Mouse (Mus musculus) neural tube, embryonic 12.5 days (tissue): Measurements from ENCODE around the gene Tab1. TPM values are rescaled to one million over a fixed set of nuclear protein-coding genes. Genes with fewer than 3 reads are reported as not detected.

ENCODE experiments used
- ATAC-seq: fragments of 200-750 bp; cut with Nextera tagmentation; 2 replicates; pipeline ENCODE4 v1.8.0; 2017; ENCODE audit warnings: low read depth, mild to moderate bottlenecking, moderate TSS enrichment, moderate library complexity; ENCODE audit not compliant: low FRiP score
- H3K27ac ChIP-seq: fragments of 300-500 bp; sonication (generic); 2 replicates; pipeline ENCODE4 v1.5.1; 2016
- H3K27me3 ChIP-seq: fragments of 300-500 bp; sonication (generic); replicated peaks from 2 replicates; pipeline ENCODE4 v1.6.1; 2016; ENCODE audit warnings: mild to moderate bottlenecking
- H3K36me3 ChIP-seq: fragments of 300-500 bp; sonication (generic); 2 replicates; pipeline ENCODE4 v1.6.1; 2016; ENCODE audit warnings: mild to moderate bottlenecking
- H3K4me1 ChIP-seq: fragments of 300-500 bp; sonication (generic); 2 replicates; pipeline ENCODE4 v1.6.1; 2016
- H3K4me2 ChIP-seq: fragments of 300-500 bp; sonication (generic); replicated peaks from 2 replicates; pipeline ENCODE4 v1.6.1; 2016; ENCODE audit warnings: mild to moderate bottlenecking
- H3K4me3 ChIP-seq: fragments of 300-500 bp; sonication (generic); 2 replicates; pipeline ENCODE4 v1.5.1; 2016
- H3K9ac ChIP-seq: fragments of 300-500 bp; sonication (generic); 2 replicates; pipeline ENCODE4 v1.6.1; 2016; ENCODE audit warnings: mild to moderate bottlenecking
- H3K9me3 ChIP-seq: fragments of 300-500 bp; sonication (generic); 2 replicates; pipeline ENCODE4 v1.6.1; 2016; ENCODE audit warnings: mild to moderate bottlenecking
- WGBS: fragments of 180-500 bp; shearing (Covaris S2); methylation state at CpG from one replicate; pipeline ENCODE4 v1.1.7; 2016; 5-methylcytosine and 5-hydroxymethylcytosine counted together
- polyA plus RNA-seq: library from polyadenylated mRNA; unstranded; fragments of >200 nt; fragmentation: Nextera tagmentation; extraction: Ambion mirVana; gene quantifications from 2 replicates; pipeline ENCODE4 v1.2.1, GENCODE M21; 2016

Tab1 gene
- polyA plus RNA-seq, 1 experiment from 2014 or later = 42.4 TPM

DNA sequence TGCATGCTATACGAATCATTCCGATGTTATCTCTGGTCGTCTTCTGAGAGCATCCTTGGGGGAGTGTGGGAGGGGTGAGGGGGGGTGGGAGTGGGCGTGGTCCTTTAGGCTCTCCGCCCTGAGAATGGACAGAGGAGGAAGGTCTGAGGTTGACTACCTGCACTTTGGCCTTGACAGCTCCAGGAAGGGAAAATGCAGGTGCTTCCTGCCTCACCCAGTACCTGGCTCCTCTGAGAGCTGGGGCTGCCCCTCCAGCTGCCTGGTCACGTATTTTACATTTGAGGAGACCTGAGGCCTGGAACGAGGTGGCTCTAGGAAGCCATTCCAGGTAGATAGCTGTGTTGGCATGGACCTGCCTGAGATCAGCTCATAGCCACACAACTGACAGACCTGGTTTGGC is 59.9 kb downstream of the Tab1 start:
- H3K4me2 ChIP-seq = no peak overlapping the region
- H3K27me3 ChIP-seq = no peaks in the 10 kb centered on the region
- no peak for ATAC-seq
- 0 out of 2 replicates have a peak, but pooled peaks cover 5% of the 10 kb centered on the region for H3K9me3 ChIP-seq
- no peak overlapping the region for H3K9ac ChIP-seq
- H3K4me1 ChIP-seq = peaks cover 12% of the 10 kb centered on the region; the same call in 1 of the 2 replicates
- H3K4me3 ChIP-seq = no peak overlapping the region
- H3K36me3 ChIP-seq = no peaks in the 10 kb centered on the region; the same call in none of the 2 replicates
- 81% methylated on average over 7 of the region's 7 CpGs for WGBS
- H3K27ac ChIP-seq = no peak overlapping the region

DNA sequence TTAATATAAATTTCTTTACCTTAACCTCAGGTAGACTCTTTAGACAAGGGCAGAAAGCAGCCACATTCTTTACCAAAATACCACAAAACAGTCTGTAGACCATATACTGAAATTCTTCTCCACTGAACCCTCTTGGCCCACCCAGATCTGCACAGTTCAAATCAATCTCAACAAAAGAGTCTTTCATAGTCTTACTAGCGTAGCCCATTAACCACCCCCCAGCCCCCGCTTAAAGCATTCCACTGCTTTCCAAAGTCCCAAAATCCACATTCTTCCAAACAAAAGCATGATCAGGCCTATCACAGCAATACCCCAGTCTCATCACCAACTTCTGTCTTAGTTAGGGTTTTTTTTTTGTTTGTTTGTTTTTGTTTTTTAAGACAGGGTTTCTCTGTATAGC is 66.6 kb downstream of the Tab1 start:
- H3K4me3 ChIP-seq = no peak overlapping the region
- no peak overlapping the region for H3K9ac ChIP-seq
- ATAC-seq = no peak
- H3K4me1 ChIP-seq = no peaks in the 10 kb centered on the region
- no peak overlapping the region for H3K4me2 ChIP-seq
- WGBS = 44% methylated on average over 2 of the region's 2 CpGs
- no peaks in the 10 kb centered on the region for H3K27me3 ChIP-seq
- H3K36me3 ChIP-seq = no peaks in the 10 kb centered on the region; the same call in none of the 2 replicates
- no peak overlapping the region for H3K27ac ChIP-seq
- 0 out of 2 replicates have a peak, but pooled peaks cover 6% of the 10 kb centered on the region for H3K9me3 ChIP-seq

DNA sequence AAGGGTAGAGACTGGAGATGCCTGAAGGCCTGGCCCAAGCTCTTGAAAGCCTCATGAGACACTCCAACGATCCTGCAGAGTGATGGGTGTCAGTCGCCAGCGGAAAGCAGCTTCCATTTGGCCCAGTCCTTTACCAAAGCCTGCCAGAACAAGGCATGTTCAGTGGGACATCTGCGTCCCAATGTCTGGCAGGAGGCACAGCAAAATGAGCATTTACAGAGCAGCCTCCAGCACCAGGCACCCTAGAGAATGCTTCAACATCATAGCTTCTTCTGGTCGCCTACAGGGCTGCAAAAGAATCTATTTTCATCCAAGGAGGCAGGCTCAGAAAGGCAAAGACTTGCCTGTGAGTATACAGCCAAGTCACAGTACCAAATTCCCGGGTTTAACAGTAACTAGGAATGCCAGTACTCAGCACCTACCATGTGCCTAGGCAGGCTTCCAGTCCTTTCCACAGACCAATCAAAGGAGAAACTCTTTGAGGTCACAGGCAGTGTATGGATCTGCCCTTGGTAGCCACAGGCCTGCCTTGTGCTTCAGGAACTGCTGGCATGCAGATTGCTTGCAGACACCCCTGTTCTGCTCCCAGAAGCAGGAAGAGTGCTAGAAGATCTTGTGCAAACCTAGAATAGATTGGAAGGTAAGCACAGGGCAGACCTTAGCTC is 69.3 kb downstream of the Tab1 start:
- ATAC-seq = no peak
- 87% methylated on average over 6 of the region's 6 CpGs for WGBS
- no peaks in the 10 kb centered on the region for H3K27me3 ChIP-seq
- H3K27ac ChIP-seq = no peak overlapping the region
- H3K4me3 ChIP-seq = no peak overlapping the region
- no peaks in the 10 kb centered on the region for H3K4me1 ChIP-seq
- H3K36me3 ChIP-seq = no peaks in the 10 kb centered on the region; the same call in 1 of the 2 replicates
- H3K9ac ChIP-seq = no peak overlapping the region
- no peak overlapping the region for H3K4me2 ChIP-seq
- H3K9me3 ChIP-seq = 0 out of 2 replicates have a peak, but pooled peaks cover 6% of the 10 kb centered on the region

DNA sequence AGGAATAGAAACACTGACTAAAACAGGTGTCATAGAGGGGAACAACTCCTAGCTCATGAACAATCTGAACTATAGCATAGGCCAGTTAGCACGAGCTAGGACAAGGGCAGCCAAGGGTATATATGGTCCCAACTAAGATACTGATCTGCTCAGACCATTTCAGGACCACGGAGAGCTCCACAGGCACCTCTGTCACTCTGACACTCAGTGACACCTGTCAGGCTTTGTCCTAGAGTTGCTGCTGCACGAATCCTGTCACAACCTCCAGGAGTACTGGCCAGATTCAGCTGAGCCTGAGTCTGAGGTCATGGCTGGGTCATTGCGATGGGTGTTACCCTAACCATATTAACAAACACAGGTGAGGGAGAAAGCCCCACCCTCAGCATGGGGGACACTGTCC is 70.5 kb downstream of the Tab1 start:
- 43% methylated on average over 4 of the region's 4 CpGs for WGBS
- H3K27me3 ChIP-seq = no peaks in the 10 kb centered on the region
- 0 out of 2 replicates have a peak, but pooled peaks cover under 1% of the 10 kb centered on the region for H3K4me1 ChIP-seq

DNA sequence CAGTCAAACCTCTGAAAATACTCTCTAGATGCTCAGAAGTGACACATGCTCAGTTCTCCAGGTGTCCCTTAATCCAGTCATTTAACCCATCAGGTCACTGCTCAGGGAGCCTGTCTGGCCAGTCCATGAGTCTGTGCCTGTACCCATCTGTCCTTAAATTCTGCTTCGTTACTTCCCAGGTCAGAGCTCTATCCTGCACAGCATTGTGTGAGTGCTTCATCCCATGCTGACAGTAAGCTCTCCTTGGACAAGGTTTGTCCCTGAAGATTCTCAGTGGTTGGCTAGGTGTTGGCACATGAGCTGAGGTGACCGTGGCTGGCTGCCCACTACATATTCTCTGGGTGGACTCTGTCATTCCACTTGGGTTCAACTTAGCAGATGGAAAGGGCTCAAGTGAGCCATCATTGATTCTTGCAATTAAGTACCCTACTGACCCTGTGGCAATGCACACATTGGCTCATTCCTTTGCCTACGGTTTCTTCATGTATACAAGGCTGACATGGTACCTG is 73.2 kb downstream of the Tab1 start:
- H3K4me2 ChIP-seq = no peak overlapping the region
- no peak for ATAC-seq
- no peak overlapping the region for H3K9ac ChIP-seq
- 0 out of 2 replicates have a peak, but pooled peaks cover 5% of the 10 kb centered on the region for H3K4me1 ChIP-seq
- no peak overlapping the region for H3K27ac ChIP-seq
- H3K27me3 ChIP-seq = no peaks in the 10 kb centered on the region
- peaks cover 6% of the 10 kb centered on the region for H3K36me3 ChIP-seq
- H3K9me3 ChIP-seq = no peaks in the 10 kb centered on the region
- 81% methylated on average over 3 of the region's 3 CpGs for WGBS
- H3K4me3 ChIP-seq = no peak overlapping the region

More for the DNA sequence above, 70.5 kb downstream of the Tab1 start:
- ATAC-seq = no peak
- Histone ChIP-seq H3K4me3 (no peak overlapping the region), H3K9ac (no peak overlapping the region), H3K27ac (no peak overlapping the region), H3K36me3 (no peaks in the 10 kb centered on the region), H3K9me3 (no peaks in the 10 kb centered on the region), H3K4me2 (no peak overlapping the region)

DNA sequence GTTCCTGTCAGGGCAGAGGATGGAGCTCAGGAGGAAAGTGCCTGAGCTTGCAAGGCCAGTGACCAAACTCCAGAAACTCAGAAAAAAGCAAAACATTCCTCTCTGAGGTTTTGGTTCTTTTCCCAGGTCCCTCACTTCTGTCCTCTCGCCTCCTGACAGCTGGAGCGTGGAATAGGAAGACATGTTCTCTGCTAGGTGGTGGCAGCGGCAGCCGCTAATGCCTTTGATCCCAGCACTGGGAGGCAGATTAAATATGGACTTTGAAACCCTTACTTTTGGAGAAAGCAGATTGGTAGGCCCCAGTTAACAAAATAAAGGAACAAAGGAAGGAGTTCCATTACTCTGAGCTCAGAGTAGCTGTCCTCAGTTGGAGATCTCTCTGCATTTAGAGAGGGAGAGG is 75.5 kb downstream of the Tab1 start:
- Histone ChIP-seq H3K27ac (no peak overlapping the region), H3K4me2 (no peak overlapping the region), H3K36me3 (peaks cover 29% of the 10 kb centered on the region), H3K27me3 (no peaks in the 10 kb centered on the region), H3K4me1 (0 out of 2 replicates have a peak, but pooled peaks cover 5% of the 10 kb centered on the region), H3K9me3 (no peaks in the 10 kb centered on the region), H3K9ac (no peak overlapping the region), H3K4me3 (no peak overlapping the region)
- 26% methylated on average over 4 of the region's 4 CpGs for WGBS
- no peak for ATAC-seq

Other genes with a start within 250 kb of the Tab1 start
- gene Apobec3, start 241.5 kb upstream of the Tab1 start, polyA plus RNA-seq = 5.5 and 5.8 TPM in 2 replicates
- gene Cbx7, start 162.0 kb upstream of the Tab1 start, polyA plus RNA-seq = 2.6 and 2.7 TPM in 2 replicates
- gene Pdgfb, start 118.2 kb upstream of the Tab1 start, polyA plus RNA-seq = 3.3 TPM in 2 replicates
- gene Syngr1, start 41.8 kb upstream of the Tab1 start, polyA plus RNA-seq = 15.8 and 19.6 TPM in 2 replicates
- gene Rpl3, start 41.3 kb upstream of the Tab1 start, polyA plus RNA-seq = 652 and 670 TPM in 2 replicates
- 13.7 and 13.8 TPM in 2 replicates for gene Mgat3, start 40.6 kb downstream of the Tab1 start, polyA plus RNA-seq
- 42.1 and 46.0 TPM in 2 replicates for gene Mief1, start 100.9 kb downstream of the Tab1 start, polyA plus RNA-seq
- gene AC140267.1, start 102.7 kb downstream of the Tab1 start, polyA plus RNA-seq = 9.5 TPM in 1 of 2 replicates, not detected in the other
- gene Atf4, start 122.1 kb downstream of the Tab1 start, polyA plus RNA-seq = 111 and 123 TPM in 2 replicates
- gene Rps19bp1, start 131.2 kb downstream of the Tab1 start, polyA plus RNA-seq = 63.9 and 65.0 TPM in 2 replicates
- 0.11 and 0.25 TPM in 2 replicates for gene Cacna1i, start 154.1 kb downstream of the Tab1 start, polyA plus RNA-seq